Mouse (Mus musculus): ENCODE measurements around the gene Galnt3. TPM values are rescaled to one million over a fixed set of nuclear protein-coding genes. Genes with fewer than 3 reads are reported as not detected.

Gene Galnt3
- polyA plus RNA-seq, 1 experiment: 0.09 TPM

DNA sequence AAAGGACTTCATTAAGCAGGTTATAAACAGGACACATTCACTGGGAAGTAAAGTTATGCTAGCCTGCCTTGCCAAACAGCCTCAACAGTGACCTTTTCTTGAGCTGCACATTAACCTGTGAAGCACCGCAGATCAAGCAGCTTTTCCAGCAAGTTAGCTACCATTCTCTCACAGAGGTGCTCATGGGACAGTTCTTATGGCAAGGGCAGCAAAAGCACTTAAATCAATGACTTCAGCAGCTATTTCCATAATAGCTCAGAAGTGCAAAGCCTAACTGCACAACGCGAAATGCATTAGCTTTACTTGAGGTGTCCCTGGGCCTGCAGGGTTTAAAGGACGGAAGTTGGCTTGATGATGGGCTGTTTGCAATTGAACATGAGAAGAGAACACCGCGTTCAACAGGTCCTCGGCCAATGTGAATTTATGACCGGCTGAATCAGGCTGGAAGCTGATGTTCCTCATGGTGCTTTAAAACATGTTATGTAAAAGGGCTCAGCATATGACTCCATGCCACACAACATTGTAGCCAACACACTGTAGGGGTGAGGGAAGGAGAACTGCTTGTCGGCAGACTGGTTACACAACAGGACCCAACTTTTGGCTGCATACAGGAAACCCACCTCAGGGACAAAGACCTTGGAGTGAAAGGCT lies 16.8 kb downstream of the Galnt3 start:
- H3K36me3 ChIP-seq (ENCODE audit: control insufficient read depth, insufficient read depth): no peaks in the 10 kb centered on the region
- no peaks in the 10 kb centered on the region for H3K79me3 ChIP-seq (ENCODE audit: low read depth)
- H3K27me3 ChIP-seq (ENCODE audit: control insufficient read depth, insufficient read depth, insufficient read length): peaks cover 5% of the 10 kb centered on the region
- no peaks in the 10 kb centered on the region for H3K79me2 ChIP-seq (ENCODE audit: control insufficient read depth, insufficient read depth)
- H3ac ChIP-seq (ENCODE audit: control insufficient read depth, insufficient read length, low read depth): no peak overlapping the region
- H3K4me3 ChIP-seq (ENCODE audit: insufficient read depth, poor library complexity, severe bottlenecking): no peak overlapping the region
- TF ChIP-seq MYOG (IDR thresholded peaks at IDR 0.05; ENCODE audit: control insufficient read depth, extremely low read depth, insufficient read length): no peak
- no peak for TF ChIP-seq CTCF (IDR thresholded peaks at IDR 0.05; ENCODE audit: control insufficient read depth, insufficient read depth, insufficient read length)
- TF ChIP-seq MAX (IDR thresholded peaks at IDR 0.05): no peak
- TF ChIP-seq USF1 (IDR thresholded peaks at IDR 0.05; ENCODE audit: low read depth): no peak
- TF ChIP-seq FOSL1 (IDR thresholded peaks at IDR 0.05; ENCODE audit: insufficient read depth, low read length, poor library complexity, severe bottlenecking): no peak
- TF ChIP-seq CEBPB (IDR thresholded peaks at IDR 0.05; ENCODE audit: low read depth): no peak
- no peak for TF ChIP-seq MYOD1 (IDR thresholded peaks at IDR 0.05; ENCODE audit: control insufficient read depth, insufficient read length, low read depth)

DNA sequence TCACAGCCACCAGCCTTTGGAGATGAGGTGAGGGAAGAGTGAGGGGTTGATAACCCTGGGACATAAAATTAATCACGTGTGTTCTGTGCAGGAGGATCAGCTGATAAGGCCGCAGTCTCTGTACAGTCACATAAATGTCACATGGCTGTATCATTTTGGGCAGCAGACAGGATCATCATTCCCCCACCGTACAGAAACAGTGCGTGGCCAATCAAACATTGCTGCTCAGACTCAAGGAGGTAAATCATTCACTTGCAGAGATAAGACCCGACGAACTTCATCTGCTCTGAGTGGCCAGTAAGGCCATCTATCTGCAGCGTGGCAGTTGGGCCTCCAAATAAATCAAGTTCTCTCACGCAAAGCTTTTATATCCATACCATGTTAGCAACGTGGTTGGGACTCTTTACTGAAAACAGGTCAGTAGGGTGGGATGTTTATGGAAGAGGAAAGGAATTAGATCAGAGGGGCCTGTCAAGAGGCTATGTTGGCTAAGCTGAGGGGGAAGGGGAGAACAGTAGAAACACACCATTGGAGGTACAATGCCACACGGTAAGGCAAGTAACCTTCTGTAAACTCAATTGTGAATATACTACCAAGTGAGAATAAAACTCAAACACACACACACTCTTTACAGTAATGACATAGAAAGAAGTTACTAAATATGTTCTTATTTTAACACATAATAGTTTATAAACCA lies 20.9 kb downstream of the Galnt3 start:
- Histone ChIP-seq H3ac (ENCODE audit: control insufficient read depth, insufficient read length, low read depth) (no peak overlapping the region), H3K79me3 (ENCODE audit: low read depth) (no peaks in the 10 kb centered on the region), H3K27me3 (ENCODE audit: control insufficient read depth, insufficient read depth, insufficient read length) (peaks cover 5% of the 10 kb centered on the region), H3K79me2 (ENCODE audit: control insufficient read depth, insufficient read depth) (no peaks in the 10 kb centered on the region), H3K4me3 (ENCODE audit: insufficient read depth, poor library complexity, severe bottlenecking) (no peak overlapping the region), H3K36me3 (ENCODE audit: control insufficient read depth, insufficient read depth) (no peaks in the 10 kb centered on the region)
- no peak for TF ChIP-seq MAX (IDR thresholded peaks at IDR 0.05)
- TF ChIP-seq FOSL1 (IDR thresholded peaks at IDR 0.05; ENCODE audit: insufficient read depth, low read length, poor library complexity, severe bottlenecking): no peak
- TF ChIP-seq USF1 (IDR thresholded peaks at IDR 0.05; ENCODE audit: low read depth): no peak
- TF ChIP-seq CTCF (IDR thresholded peaks at IDR 0.05; ENCODE audit: control insufficient read depth, insufficient read depth, insufficient read length): no peak
- no peak for TF ChIP-seq MYOD1 (IDR thresholded peaks at IDR 0.05; ENCODE audit: control insufficient read depth, insufficient read length, low read depth)
- TF ChIP-seq CEBPB (IDR thresholded peaks at IDR 0.05; ENCODE audit: low read depth): no peak
- TF ChIP-seq MYOG (IDR thresholded peaks at IDR 0.05; ENCODE audit: control insufficient read depth, extremely low read depth, insufficient read length): no peak

DNA sequence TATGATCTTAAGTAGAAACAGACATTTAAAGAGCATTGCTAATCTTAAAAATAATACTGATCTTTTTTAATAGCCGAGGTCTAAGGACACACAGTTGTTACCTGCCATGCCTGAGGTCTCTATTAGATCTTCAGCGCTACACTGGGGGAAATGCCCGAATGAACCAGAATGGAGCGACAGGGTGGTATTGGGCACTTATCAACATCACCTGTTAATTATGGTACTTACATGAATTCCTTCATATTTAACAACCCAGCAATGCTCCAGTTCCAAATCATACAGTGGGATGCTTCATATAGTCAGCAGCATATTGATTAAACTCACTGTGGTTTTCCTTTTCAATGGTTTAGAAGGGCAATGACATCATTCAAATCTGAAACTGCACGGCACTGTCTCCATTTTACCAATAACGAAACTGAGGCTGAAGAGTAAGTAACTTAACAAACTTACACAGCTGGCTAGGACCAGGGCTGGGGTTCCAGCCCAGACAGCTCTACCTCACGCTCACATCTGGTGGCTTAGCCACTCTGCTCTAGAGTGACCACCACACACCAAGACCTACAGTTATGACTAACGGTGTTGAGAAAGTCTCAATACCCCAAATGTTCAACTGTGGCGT lies 23.0 kb downstream of the Galnt3 start:
- Histone ChIP-seq H3K79me3 (ENCODE audit: low read depth) (no peaks in the 10 kb centered on the region), H3K36me3 (ENCODE audit: control insufficient read depth, insufficient read depth) (no peaks in the 10 kb centered on the region), H3K79me2 (ENCODE audit: control insufficient read depth, insufficient read depth) (no peaks in the 10 kb centered on the region), H3K27me3 (ENCODE audit: control insufficient read depth, insufficient read depth, insufficient read length) (no peaks in the 10 kb centered on the region), H3K4me3 (ENCODE audit: insufficient read depth, poor library complexity, severe bottlenecking) (no peak overlapping the region), H3ac (ENCODE audit: control insufficient read depth, insufficient read length, low read depth) (no peak overlapping the region)
- TF ChIP-seq MAX (IDR thresholded peaks at IDR 0.05): no peak
- no peak for TF ChIP-seq CEBPB (IDR thresholded peaks at IDR 0.05; ENCODE audit: low read depth)
- no peak for TF ChIP-seq FOSL1 (IDR thresholded peaks at IDR 0.05; ENCODE audit: insufficient read depth, low read length, poor library complexity, severe bottlenecking)
- no peak for TF ChIP-seq MYOG (IDR thresholded peaks at IDR 0.05; ENCODE audit: control insufficient read depth, extremely low read depth, insufficient read length)
- no peak for TF ChIP-seq CTCF (IDR thresholded peaks at IDR 0.05; ENCODE audit: control insufficient read depth, insufficient read depth, insufficient read length)
- TF ChIP-seq MYOD1 (IDR thresholded peaks at IDR 0.05; ENCODE audit: control insufficient read depth, insufficient read length, low read depth): no peak
- TF ChIP-seq USF1 (IDR thresholded peaks at IDR 0.05; ENCODE audit: low read depth): no peak

DNA sequence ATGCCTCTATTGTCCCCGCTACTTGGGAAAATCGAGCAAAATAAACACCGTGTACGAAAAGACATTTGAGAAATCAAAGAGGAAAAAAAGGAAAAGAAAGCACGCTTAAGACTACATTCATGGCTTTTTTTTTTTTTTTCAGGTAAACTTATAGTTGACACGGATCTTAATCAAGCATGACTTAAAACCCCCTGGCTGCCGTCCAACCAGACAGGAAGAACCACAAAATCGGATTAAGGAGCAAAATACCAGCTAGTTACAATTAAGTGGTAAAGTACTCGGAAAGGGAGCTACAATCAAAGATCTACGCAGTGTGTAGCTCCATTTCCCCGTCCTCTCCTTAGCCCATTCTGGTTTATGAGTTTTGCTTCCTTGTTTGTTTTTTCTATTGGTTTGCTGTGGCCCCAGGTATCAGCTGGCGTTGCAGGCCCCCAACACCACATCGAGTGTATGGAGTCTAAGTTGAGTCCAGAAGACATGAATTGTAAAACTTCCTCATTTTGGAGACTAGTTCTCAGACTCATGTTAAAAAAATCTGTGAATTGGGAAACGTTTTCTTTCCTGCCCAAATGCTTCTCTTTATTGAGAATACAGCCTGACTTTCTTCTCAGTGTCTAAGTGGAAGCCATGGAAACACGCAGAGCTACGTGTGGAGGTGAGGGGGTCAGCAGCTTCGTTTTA lies 24.0 kb downstream of the Galnt3 start:
- Histone ChIP-seq H3K27me3 (ENCODE audit: control insufficient read depth, insufficient read depth, insufficient read length) (no peaks in the 10 kb centered on the region), H3K79me2 (ENCODE audit: control insufficient read depth, insufficient read depth) (no peaks in the 10 kb centered on the region)

DNA sequence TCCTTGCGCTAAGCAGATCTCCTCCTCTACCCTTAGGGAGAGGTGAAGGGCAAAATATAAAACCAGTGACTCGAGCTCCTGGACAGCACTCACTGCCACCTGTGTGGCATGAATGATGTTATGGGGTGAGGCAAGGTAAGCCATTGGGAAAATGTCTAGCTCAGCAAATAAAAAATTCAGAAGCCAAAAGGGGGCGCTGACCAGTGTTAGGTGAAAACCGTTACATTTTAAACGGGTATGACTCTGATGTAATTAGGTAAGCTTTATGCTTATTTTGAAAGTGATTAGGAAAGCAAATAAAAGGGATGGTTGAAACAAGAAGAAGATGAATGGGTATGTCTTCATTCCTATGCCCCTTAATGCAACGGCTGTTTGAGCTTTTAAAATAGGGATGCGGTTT lies 24.6 kb downstream of the Galnt3 start:
- Histone ChIP-seq H3K27me3 (ENCODE audit: control insufficient read depth, insufficient read depth, insufficient read length) (no peaks in the 10 kb centered on the region), H3ac (ENCODE audit: control insufficient read depth, insufficient read length, low read depth) (no peak overlapping the region), H3K79me3 (ENCODE audit: low read depth) (no peaks in the 10 kb centered on the region), H3K36me3 (ENCODE audit: control insufficient read depth, insufficient read depth) (no peaks in the 10 kb centered on the region), H3K79me2 (ENCODE audit: control insufficient read depth, insufficient read depth) (no peaks in the 10 kb centered on the region), H3K4me3 (ENCODE audit: insufficient read depth, poor library complexity, severe bottlenecking) (no peak overlapping the region)
- TF ChIP-seq USF1 (IDR thresholded peaks at IDR 0.05; ENCODE audit: low read depth): no peak
- no peak for TF ChIP-seq CTCF (IDR thresholded peaks at IDR 0.05; ENCODE audit: control insufficient read depth, insufficient read depth, insufficient read length)
- no peak for TF ChIP-seq FOSL1 (IDR thresholded peaks at IDR 0.05; ENCODE audit: insufficient read depth, low read length, poor library complexity, severe bottlenecking)
- no peak for TF ChIP-seq CEBPB (IDR thresholded peaks at IDR 0.05; ENCODE audit: low read depth)
- TF ChIP-seq MYOG (IDR thresholded peaks at IDR 0.05; ENCODE audit: control insufficient read depth, extremely low read depth, insufficient read length): no peak
- TF ChIP-seq MAX (IDR thresholded peaks at IDR 0.05): no peak
- no peak for TF ChIP-seq MYOD1 (IDR thresholded peaks at IDR 0.05; ENCODE audit: control insufficient read depth, insufficient read length, low read depth)

More for the DNA sequence above, 24.0 kb downstream of the Galnt3 start:
- no peaks in the 10 kb centered on the region for H3K36me3 ChIP-seq (ENCODE audit: control insufficient read depth, insufficient read depth)
- no peaks in the 10 kb centered on the region for H3K79me3 ChIP-seq (ENCODE audit: low read depth)
- no peak overlapping the region for H3ac ChIP-seq (ENCODE audit: control insufficient read depth, insufficient read length, low read depth)
- TF ChIP-seq FOSL1 (IDR thresholded peaks at IDR 0.05; ENCODE audit: insufficient read depth, low read length, poor library complexity, severe bottlenecking) (no peak), MYOD1 (IDR thresholded peaks at IDR 0.05; ENCODE audit: control insufficient read depth, insufficient read length, low read depth) (no peak), MAX (IDR thresholded peaks at IDR 0.05) (no peak), USF1 (IDR thresholded peaks at IDR 0.05; ENCODE audit: low read depth) (no peak), CEBPB (IDR thresholded peaks at IDR 0.05; ENCODE audit: low read depth) (no peak), MYOG (IDR thresholded peaks at IDR 0.05; ENCODE audit: control insufficient read depth, extremely low read depth, insufficient read length) (no peak)
- H3K4me3 ChIP-seq (ENCODE audit: insufficient read depth, poor library complexity, severe bottlenecking): no peak overlapping the region

Measured in C2C12 (cell line).